Mouse (Mus musculus) heart, postnatal 36 days (tissue): Measurements from ENCODE around the gene Usp13. TPM values are rescaled to one million over a fixed set of nuclear protein-coding genes. Genes with fewer than 3 reads are reported as not detected.

Source experiments
- DNase-seq, 2 experiments: peaks; one replicate each; pipeline ENCODE4 v3.0.0; 2021 to 2022
- intact Hi-C: fragments of 180-260 bp; cut with DNase I; formaldehyde crosslinking; loops from one replicate; pipeline ENCODE4 v1.15.1; 2025
- total RNA-seq, 2 experiments: library from RNA; stranded (reverse); gene quantifications; 2 replicates each; pipeline ENCODE4 v1.2.3; 2021

The Usp13 gene
- 100 to 1,000 TPM; 216 to 218 TPM for total RNA-seq

DNA sequence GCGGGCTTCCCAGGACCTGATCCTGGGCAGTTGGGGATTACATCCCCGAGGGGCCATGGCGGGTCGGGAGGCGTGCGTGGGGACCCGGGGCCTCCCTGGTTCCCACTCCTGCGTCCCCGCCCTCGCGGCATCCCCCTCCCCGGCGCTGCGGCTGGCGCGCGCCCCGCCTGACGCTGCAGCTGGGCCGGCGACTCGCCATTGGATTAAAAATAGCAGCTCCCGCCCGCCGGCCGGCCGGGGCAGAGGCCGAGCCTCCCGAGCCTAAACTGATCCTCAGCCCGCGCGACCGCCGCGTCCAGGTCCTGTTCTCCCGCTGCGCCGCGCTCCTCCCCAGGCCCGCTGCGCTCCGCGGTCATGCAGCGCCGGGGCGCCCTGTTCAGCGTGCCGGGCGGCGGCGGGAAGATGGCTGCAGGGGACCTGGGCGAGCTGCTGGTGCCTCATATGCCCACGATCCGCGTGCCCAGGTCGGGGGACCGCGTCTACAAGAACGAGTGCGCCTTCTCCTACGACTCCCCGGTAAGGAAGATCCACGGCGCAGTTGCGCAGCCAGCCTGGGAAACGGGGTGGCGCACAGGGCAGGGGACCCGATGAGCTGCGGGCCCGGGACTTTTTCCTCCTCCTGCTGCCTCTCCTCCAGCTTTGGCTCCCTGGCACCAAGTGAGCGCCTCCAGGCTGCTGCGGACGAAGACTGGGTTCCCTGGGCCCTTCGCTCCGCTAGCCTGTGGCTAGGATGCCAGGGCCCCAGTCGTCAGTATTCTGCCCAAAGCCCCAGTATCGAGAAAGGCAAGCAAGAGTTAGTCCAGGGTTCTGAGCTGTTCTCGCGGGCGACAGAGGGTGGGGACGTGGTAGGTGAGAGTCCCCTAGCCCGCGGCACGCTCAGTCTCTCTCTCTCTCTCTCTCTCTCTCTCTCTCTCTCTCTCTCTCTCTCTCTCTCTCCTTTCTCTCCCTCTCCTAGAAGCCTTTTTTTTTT is at the start of gene Usp13:
TSS of gene Usp13 (plus strand) at position 190 of the 970 bp plus-strand sequence.
- intact Hi-C loops = loop anchor here (2.0 kb wide), 1 partner anchor 81 kb away; the partner anchor contains the start of genes Mrpl47 and Ndufb5
- peak; percentile 75 to 84 for DNase-seq

DNA sequence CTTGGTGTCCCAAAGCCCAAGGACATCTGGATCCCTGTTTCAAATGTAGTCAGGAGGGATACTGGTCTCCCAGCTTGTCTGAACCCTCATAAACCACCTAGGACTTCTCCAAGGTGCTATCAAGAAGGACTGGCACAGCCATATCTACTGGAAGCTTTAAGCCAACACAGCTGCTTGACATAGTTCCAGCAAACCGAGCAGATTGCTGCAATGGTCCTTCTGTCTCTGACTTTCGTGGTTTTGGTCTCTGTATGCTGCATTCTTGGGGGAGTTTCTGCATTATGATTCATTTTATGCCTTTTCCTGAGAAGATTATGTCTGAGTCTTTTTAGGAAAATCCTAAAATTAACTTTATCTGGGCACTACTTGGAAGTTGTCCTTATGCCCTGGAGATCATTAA is 46.6 kb upstream of the Usp13 start:
- intact Hi-C loops = no loop called here
- no peak for DNase-seq

DNA sequence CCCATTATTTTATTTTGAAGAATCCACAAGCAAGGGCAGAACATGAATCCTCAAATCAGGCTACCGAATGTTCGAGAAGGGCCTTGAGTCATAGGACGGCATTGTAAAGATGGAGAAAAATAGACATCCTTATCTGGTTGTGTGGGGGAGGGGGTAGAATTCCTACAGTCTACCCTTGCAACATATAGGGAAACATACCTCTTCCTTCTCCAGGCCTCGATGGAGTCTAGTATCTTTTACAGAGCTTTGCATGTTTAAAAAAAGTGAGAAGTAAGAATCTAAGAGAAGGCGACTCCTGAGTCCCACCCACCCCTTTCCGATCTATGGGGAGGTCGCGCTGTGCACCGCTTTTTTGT is 367 bp upstream of the Usp13 start:
- intact Hi-C loops = loop anchor here (2.0 kb wide), 1 partner anchor 80 kb away; the partner anchor contains the start of genes Mrpl47 and Ndufb5
- DNase-seq = no peak

DNA sequence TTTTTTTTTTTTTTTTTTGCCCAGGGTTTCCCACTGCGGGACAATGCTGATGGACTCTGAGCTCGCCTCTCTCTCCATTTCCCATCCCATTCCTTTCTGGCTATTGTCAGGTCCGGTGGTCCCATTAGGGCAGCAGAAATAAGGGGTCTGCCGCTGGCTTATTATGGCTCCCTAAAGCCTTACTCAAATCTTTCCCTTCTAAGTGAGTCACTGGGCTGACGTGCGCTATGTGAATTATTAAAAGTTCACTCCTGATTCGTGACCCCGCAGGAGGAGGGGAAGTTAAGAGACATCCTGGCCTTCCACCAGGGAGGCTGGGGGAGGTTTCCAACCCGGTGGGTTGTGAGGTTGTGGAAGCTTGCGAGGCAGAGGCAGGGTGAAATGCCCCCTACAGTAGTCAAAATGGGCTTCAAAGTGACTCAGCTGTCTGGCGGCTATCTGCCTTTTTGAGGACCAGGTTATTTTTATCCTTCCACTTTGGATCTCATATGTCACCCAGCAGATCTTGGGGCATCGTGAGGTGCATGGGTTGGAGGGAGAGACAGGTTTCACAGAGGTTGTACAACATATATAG is 1.1 kb downstream of the Usp13 start:
- intact Hi-C loops = no loop called here
- DNase-seq = peak in 1 of 2 experiments; percentile 53

DNA sequence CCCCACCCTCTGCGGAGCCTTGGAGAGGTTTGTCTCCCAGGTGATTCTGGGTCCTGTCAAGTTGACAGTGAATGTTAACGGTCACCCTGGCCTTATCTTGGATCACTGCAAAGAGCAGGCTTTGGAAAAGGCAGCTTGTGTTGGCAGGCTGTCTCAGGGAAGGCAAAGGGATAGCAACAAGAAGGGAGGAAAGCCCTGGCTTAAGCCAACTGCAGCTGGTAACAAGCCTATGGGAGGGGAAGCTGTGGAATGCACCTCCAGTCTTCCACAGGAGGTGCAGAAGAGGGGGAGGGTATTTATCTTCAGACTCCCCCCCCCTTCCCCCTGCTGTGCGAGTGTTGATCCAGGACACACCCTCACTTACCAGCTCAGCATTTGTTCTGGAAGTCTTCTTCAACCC is 5.3 kb downstream of the Usp13 start:
- intact Hi-C loops = no loop called here
- DNase-seq = peak in 1 of 2 experiments; percentile 23

DNA sequence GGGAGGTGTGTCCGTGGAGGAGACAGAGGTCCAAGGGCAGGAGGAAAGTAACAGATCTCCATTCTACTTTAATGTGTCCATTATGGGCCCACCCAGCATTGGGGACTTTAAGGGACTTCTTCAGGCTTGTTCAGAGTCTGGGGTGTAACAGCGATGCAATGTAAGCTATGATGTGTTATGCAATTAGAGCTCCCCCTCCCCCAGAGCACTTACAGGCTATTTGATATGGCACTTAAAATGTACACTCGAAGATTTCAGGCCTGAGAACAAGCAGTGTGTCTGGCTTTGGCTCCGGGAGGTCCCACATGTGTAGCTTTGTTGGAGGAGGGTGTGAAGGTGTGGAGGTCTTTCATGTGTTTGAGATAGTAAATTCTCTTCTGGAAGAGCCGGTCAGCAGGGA is 7.6 kb downstream of the Usp13 start:
- DNase-seq = no peak
- intact Hi-C loops = no loop called here

DNA sequence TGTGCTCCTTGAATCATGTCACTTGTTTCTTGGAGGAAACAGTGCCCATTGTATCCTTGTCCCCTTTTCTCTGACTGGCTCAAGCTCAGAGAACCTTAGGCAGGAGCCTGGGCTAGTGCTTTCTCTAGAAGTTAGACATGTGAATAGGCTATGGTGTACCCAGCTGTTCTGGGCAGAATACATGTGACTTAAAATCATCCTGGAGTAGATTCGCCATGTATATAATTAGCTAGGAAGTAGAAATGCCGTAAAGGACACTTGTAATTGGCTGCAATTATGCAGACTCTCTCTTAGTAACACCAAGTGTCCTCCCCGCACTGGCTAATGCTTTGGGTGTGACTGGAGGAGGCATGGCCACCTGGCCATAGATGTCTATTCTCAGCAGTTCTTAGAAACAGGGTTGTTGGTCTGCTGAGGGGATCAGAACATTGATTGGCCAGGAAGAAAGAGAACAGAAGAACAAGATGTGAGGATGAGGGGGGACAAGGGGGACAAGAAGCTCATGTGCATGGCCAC is 8.7 kb downstream of the Usp13 start:
- DNase-seq = no peak
- intact Hi-C loops = no loop called here

DNA sequence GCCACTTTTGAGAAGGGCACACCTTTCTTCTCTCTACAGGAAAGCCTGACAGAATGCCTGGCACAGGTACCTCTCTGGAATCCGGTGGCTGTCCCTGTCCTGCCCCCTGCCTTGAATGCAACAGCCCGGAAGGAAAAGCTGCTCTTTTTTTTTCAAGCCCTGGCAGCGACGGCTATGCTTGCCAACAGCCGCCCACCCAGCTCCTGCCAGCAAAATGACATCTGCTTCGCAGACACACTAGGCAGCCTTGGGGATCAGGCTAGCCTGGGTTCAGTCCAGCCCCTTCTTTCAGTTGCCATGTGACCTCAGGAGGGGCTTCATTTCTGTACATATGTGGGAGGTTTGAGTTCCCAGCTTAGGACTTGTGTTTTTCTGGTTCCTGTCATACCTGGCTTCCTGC is 9.4 kb downstream of the Usp13 start:
- intact Hi-C loops = no loop called here
- no peak for DNase-seq

DNA sequence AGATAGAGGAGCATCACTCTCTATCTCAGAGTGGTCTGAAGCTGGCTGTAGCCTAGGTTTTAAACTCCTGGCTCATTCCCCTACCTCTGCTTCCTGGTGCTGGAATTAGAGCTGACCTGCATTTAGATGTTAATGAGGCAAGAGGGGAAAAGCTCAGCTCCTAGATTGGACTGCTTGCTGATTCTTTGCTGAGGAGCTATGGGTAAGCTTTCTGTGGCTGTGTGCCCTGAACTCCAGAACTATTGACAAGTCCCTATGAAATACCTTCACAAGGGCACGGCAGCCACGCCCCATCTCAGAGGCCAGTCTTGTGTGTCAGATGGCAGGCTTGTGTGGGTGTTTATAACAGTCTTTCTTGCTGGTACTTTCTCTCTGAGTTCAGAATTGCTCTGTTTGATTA is 16.5 kb downstream of the Usp13 start:
- DNase-seq = no peak
- intact Hi-C loops = no loop called here

DNA sequence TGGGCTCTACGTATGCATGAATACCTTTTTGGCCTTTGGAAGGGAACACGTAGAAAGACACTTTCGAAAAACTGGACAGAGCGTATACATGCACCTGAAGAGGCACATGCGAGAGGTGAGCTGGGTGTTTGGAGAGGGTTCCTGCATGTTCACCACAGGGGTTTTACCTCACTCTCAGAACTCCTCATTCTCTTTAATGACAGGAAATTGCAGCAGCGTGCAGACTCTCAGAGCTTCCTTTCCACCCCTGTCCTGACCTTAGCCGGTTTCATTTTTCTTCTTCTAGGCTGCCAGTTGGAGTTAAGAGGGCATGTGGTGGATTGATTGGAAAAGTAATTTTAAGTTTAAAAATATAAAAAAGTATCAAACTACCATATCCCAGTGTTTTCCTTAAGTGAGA is 20.5 kb downstream of the Usp13 start:
- no peak for DNase-seq
- intact Hi-C loops = no loop called here

DNA sequence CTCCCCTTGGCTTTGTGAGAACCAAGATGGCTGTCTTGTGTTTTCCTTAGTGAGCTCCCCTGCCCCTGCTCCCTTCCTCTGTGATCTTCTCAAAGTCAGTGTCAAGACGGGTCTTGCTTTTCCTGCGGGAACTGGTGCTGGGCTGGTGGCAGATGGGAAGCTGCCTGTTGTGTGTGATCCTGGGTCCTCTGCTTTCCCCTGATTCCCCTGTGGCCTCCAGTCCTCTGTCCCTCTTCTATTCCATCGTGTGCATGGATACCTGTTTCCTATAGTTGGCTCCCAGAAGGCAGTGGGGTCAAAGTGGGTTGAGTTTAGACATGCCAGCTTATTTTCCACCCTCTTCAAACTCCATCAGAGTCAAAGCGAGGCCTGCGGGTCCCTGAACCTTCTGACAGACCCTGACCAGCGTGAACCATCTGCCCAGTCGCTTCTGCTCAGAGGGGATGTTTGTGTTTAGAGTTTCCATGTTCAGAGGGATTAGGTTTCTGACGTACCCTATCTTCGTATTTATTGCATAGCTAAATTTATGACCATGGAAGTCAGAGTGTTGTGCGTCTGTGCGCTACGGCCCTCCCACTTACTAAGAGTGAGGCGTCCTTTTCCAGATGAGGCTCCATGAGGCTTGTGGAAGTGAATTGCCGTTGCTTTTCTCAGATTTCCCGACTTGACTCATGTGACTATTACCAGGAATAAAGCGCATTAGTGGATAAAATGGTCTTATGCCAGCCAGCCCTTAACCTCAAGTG is 39.2 kb downstream of the Usp13 start:
- DNase-seq = no peak
- intact Hi-C loops = no loop called here

DNA sequence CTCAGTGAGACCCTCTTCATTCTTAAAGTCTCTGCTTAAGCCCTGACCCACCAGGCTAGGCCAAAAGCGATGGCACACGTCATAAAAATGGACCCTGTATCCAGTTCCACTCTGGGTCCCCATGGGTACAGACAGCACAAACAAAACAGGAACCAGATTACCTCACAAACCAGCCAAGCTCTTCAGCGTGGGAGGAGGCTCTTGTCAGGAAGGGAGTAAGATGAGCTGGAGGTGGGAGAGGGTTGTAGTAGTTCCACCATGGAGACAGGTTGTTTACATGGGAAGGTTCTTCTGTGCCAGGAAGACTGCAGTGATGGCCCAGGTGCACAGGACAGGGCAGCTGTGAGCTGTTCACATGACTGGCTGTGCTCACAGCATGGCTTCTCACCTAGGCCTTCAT is 53.7 kb downstream of the Usp13 start:
- DNase-seq = peak in 1 of 2 experiments; percentile 37
- intact Hi-C loops = no loop called here

DNA sequence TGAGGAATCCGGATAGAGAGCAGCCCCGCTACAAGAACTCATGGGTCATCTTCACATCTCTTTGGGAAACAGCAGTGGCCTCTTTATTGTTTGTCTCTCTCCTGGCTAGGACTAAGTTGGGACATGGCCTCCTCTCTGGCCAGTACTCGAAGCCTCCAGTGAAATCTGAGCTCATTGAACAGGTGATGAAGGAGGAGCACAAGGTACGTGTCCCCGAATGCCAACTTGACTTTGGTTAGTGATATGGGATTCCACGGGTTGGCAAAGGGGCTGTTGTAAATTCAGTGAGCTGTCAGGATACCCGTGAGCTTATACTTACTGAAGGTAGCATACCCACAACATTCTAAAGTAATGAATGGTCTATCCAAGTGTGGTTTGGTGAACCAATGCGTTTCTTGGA is 69.0 kb downstream of the Usp13 start:
- DNase-seq = no peak
- intact Hi-C loops = loop anchor here (5.0 kb wide), 1 partner anchor 149 kb away; the partner anchor contains the start of genes Mrpl47 and Ndufb5

DNA sequence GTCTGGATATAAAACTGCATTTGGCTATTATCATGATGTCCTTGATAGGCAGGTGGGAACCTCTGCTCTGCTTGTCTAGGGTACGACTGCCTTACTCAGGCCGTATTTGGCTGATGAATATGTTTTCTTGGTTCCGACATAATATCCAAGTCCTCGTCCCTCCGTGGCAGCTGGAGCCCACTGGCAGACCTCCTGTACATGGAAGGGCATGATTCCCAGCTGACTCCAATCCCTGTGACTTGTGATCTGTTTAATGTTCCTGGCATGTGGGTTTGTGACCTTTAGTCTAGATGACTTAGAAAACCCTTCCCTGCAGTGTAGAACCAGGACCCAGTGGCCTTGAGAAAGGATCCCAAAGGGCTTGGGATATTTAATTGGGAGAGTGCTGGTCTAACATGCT is 71.5 kb downstream of the Usp13 start:
- intact Hi-C loops = loop anchor here (5.0 kb wide), 1 partner anchor 152 kb away; the partner anchor contains the start of genes Mrpl47 and Ndufb5
- no peak for DNase-seq

DNA sequence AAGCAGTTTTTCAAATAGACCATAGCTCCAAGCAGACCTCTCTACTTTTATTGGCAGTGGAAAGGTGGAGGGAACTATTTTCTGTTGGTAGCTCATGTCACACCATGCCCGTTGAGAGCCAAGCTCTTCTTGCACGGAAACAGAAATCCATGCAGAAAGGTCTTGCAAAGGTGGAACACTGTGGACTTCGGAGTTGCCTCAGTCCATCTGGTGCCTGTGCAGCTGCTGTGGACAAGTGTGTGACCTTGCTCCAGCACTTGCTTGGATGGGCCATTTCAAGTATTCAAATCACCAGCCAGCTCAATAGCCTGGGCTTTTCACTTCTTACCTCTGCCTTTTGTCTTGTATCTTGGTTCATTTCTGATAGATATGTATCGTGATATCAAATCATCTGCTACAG is 72.8 kb downstream of the Usp13 start:
- intact Hi-C loops = no loop called here
- DNase-seq = no peak

DNA sequence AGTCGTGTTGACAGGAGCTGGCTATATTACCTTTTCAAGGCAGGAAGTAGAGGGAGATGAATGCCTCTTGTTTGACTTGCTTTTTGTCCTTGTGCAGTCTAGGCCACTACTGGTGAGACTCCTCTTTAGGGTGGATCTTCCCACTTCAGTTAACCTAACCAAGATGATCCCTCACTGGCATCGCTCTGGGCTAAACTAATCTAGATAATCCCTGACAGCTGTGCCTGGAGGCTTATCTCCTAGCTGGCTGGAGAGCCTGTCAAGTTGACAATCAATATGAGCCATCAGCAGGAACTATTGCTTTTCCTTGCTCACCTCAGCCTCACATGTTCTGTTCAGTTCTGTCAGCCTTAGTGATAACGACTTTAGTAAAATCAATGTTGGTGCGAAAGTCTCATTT is 86.1 kb downstream of the Usp13 start:
- DNase-seq = no peak
- intact Hi-C loops = no loop called here

DNA sequence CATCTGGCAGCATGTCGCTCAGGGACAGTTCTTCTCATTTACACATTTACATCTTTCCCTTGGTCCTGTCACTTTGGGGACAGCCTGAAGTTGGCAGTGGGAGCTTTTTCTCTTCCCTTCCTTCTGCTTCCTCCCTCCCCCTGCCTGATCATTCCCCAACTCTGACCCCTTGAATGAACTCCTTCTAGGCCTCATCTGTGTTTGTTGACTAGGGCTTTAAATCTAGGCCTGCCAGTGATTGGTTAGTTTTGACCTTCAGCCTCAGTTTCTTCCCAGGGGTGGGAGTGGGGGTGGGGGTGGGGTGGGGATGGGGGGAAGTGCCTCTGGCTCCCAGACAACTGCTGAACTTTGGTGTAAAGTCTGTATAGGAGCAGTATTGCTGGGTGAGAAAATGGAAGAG is 87.3 kb downstream of the Usp13 start:
- DNase-seq = no peak
- intact Hi-C loops = no loop called here

DNA sequence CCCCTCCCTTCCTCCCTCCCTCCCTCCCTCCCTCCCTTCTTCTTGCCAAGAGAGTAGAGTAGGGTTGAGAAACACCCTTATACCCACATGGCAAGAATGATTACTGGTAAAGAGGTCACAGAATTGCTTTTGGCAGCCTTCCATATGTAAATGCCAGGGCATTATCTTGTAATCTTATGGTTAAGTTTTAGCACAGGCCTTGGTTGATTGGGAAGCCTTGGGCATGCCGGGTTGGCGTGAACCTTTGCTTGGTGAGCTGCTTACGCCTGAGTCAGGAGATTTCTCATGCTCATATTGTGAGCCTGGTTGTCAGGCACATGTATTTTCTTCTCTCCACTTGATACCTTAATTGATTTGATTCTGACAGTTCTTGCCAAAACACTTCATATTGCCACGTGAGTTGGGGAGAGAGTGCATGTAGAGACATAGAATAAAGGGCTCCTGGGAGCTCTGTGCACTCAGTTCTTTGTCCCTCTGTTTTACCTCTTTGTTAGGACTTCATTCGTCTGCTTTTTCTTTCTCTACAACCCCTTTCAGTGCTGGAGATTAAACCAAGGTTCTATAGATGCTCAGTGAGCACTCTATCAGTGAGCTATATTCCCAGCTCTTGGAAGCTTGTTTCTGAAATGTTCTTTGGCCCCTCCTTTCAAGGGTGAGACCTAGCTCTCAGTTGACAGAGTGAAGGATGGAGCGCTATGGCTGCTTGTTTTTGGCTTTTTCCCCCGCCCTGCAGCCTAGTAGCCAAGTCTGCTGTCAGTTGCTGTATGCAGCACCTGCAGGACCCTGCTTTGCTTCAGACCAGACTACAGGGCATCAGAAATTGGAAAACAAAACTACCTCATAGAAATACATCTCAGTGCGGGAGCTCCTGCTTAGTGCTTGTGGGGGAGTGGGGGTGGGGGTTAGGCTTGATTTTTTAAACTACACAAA is 88.8 kb downstream of the Usp13 start:
- DNase-seq = no peak
- intact Hi-C loops = no loop called here

DNA sequence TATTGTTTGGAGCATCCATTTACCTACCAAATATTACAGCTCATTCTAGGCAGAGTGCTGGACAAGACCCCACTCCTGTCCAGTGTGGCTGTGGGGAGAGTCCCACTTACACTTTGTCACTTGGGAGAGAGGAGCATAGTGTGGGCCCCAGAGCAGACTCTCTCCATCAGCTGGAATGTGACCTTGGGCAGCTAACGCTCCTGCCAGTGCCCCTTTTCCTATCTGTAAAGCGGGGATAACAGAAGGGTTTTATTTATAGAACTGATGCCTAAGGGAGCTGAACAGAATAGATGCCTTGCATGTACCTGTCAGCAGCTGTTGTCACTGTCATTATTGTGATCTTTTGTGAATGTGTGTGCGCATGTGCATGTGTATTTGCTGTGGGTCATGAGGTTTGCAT is 91.1 kb downstream of the Usp13 start:
- peak; percentile 5 to 14 for DNase-seq
- intact Hi-C loops = no loop called here

DNA sequence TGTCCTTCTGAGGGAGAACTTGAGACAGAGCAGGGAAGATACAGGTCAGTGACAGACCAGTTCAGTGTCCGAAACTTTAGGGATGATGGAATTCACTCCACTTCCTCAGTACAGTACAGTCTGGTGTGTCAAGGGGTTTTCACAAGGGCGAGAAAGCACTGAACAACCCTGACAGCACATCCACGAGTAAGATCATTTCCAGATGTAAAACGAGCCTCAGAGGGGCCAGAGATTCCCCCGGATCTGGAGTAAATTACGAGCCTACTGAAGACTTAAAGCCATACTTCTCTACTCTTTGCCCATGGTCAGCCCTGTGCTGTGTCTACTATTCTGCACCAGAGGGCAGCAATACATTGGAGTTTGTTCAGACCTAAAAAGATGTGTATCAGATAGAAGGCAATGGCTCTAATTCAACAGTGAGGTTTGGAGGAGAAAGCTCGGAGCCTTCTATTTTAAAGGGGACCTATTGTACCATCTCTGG is 92.8 kb downstream of the Usp13 start:
- intact Hi-C loops = no loop called here
- DNase-seq = no peak
